Mouse (Mus musculus): Measurements from ENCODE around the gene Padi6. TPM values are rescaled to one million over a fixed set of nuclear protein-coding genes. Genes with fewer than 3 reads are reported as not detected.

The Padi6 gene
- not detected in 2 replicates for total RNA-seq (2021)
- long read RNA-seq, experiment 1 = 0 reads
- long read RNA-seq, experiment 2 = 0 reads

- DNase-seq = no peak
These were observed at the start of gene Padi6 for GRCm38 (mm10) chr4:140742543-140742942. Gene Padi6 (minus strand): TSS chr4:140742643.

- no peak for DNase-seq
These were observed 48.6 kb upstream of the Padi6 start for GRCm38 (mm10) chr4:140791071-140791470.

GRCm38 (mm10) chr4:140789983-140790382, 47.5 kb upstream of the Padi6 start:
- DNase-seq = no peak

- DNase-seq = peak; percentile 80
These were observed 46.5 kb upstream of the Padi6 start for GRCm38 (mm10) chr4:140788983-140789382.

GRCm38 (mm10) chr4:140788264-140788663, 45.8 kb upstream of the Padi6 start:
- no peak for DNase-seq

- DNase-seq = peak; percentile 27
These were observed 45.0 kb upstream of the Padi6 start for GRCm38 (mm10) chr4:140787414-140787813.

- DNase-seq = no peak
These were observed 42.8 kb upstream of the Padi6 start for GRCm38 (mm10) chr4:140785217-140785616.

GRCm38 (mm10) chr4:140784292-140784945, 42.0 kb upstream of the Padi6 start:
- no peak for DNase-seq

- DNase-seq = no peak
These were observed 40.4 kb upstream of the Padi6 start for GRCm38 (mm10) chr4:140782821-140783220.

- DNase-seq = no peak
These were observed 38.1 kb upstream of the Padi6 start for GRCm38 (mm10) chr4:140780507-140780906.

GRCm38 (mm10) chr4:140779803-140780397, 37.5 kb upstream of the Padi6 start:
- DNase-seq = peak; percentile 90

- DNase-seq = no peak
These were observed 34.2 kb upstream of the Padi6 start for GRCm38 (mm10) chr4:140776623-140777022.

- DNase-seq = no peak
These were observed 33.4 kb upstream of the Padi6 start for GRCm38 (mm10) chr4:140775876-140776275.

GRCm38 (mm10) chr4:140774893-140775292, 32.5 kb upstream of the Padi6 start:
- no peak for DNase-seq

- no peak for DNase-seq
These were observed 31.8 kb upstream of the Padi6 start, which contains the start of gene Padi4 for GRCm38 (mm10) chr4:140774025-140774800. Gene Padi4 (minus strand): TSS chr4:140774236.

GRCm38 (mm10) chr4:140771091-140771490, 28.6 kb upstream of the Padi6 start:
- no peak for DNase-seq

GRCm38 (mm10) chr4:140770433-140770832, 28.0 kb upstream of the Padi6 start:
- DNase-seq = peak; percentile 68

GRCm38 (mm10) chr4:140768973-140769372, 26.5 kb upstream of the Padi6 start:
- DNase-seq = no peak

GRCm38 (mm10) chr4:140765936-140766335, 23.5 kb upstream of the Padi6 start:
- no peak for DNase-seq

GRCm38 (mm10) chr4:140763158-140763557, 20.7 kb upstream of the Padi6 start:
- DNase-seq = peak; percentile 77

- no peak for DNase-seq
These were observed 19.2 kb upstream of the Padi6 start for GRCm38 (mm10) chr4:140761601-140762000.

GRCm38 (mm10) chr4:140755811-140756210, 13.4 kb upstream of the Padi6 start:
- peak; percentile 59 for DNase-seq

GRCm38 (mm10) chr4:140753366-140753765, 10.9 kb upstream of the Padi6 start:
- peak; percentile 42 for DNase-seq
